9 mouse cellular contexts compared by ENCODE assay signal in genomic region chr8:91390369-91391020, GRCm38 (mm10).
DNase-seq lines count a peak whose midpoint lies in the region; ATAC-seq and TF ChIP-seq lines count a peak whose summit lies in the region.
"Had no signal": no experiment of that assay in that cellular context is flagged by ENCODE, and none has a peak within 500 bp of the region (broad histone marks: within the 10 kb centered on the region; RNA-seq: fewer than 3 reads in every experiment).

No protein-coding gene starts in this region.

- 0 out of 2 replicates have a peak overlapping the region, but pooled peaks have one; percentile 22 for H3K27ac ChIP-seq in lung, embryonic 14.5 days (ENCODE audit: low read depth)
- H3K27ac ChIP-seq in limb, embryonic 13.5 days: peak overlapping the region; percentile 28; the same call in 1 of the 2 replicates

- whole genome bisulfite sequencing in lung, embryonic 14.5 days: 68% methylated on average over 9 of the region's 9 CpGs
- 56% methylated on average over 9 of the region's 9 CpGs for WGBS in limb, embryonic 13.5 days

- H3K36me3 ChIP-seq in lung, embryonic 14.5 days (ENCODE audit: insufficient read depth): no peaks in the 10 kb centered on the region
- H3K36me3 ChIP-seq in limb, embryonic 13.5 days: no peaks in the 10 kb centered on the region

- no peak overlapping the region for H3K4me3 ChIP-seq in lung, embryonic 14.5 days (ENCODE audit: low read depth, low read length)
- H3K4me3 ChIP-seq in limb, embryonic 13.5 days: no peak overlapping the region

- H3K9me3 ChIP-seq in lung, embryonic 14.5 days (ENCODE audit: low read depth, low read length): no peaks in the 10 kb centered on the region
- no peaks in the 10 kb centered on the region for H3K9me3 ChIP-seq in limb, embryonic 13.5 days

- H3K4me2 ChIP-seq in lung, embryonic 14.5 days: no peak overlapping the region
- no peak overlapping the region for H3K4me2 ChIP-seq in limb, embryonic 13.5 days (replicated peaks)

- H3K4me1 ChIP-seq in lung, embryonic 14.5 days (ENCODE audit: insufficient read depth): peaks cover 23% of the 10 kb centered on the region; the same call in 1 of the 2 replicates
- H3K4me1 ChIP-seq in limb, embryonic 13.5 days: peaks cover 52% of the 10 kb centered on the region

- TF ChIP-seq POLR2A in brain, embryonic 14.5 days (IDR thresholded peaks at IDR 0.05; ENCODE audit: borderline replicate concordance, extremely low read depth, insufficient read depth, insufficient read length, poor library complexity, severe bottlenecking): no peak

- DNase-seq in frontal cortex, postnatal 14 days (ENCODE audit: low spot score in 2 of 2): no peak
- DNase-seq in lung, embryonic 14.5 days: no peak
- DNase-seq in lung, postnatal 36 days: no peak
- peak; percentile 53 for DNase-seq in brain, embryonic 14.5 days (ENCODE audit: low read depth)
- no peak for DNase-seq in c-Kit-positive CD71-positive TER-119-positive erythroid progenitor cells, embryonic 14.5 days (ENCODE audit: low spot score)
- no peak for DNase-seq in right cerebral cortex, postnatal 14 days
- DNase-seq: gastrocnemius, postnatal 36 days had no signal

- no peaks in the 10 kb centered on the region for H3K27me3 ChIP-seq in lung, embryonic 14.5 days (ENCODE audit: insufficient read depth, low read length)
- H3K27me3 ChIP-seq in limb, embryonic 13.5 days: no peaks in the 10 kb centered on the region

- TF ChIP-seq CTCF in lung, embryonic 14.5 days (IDR thresholded peaks at IDR 0.05; ENCODE audit: low read depth): no peak
- TF ChIP-seq CTCF in brain, embryonic 14.5 days (IDR thresholded peaks at IDR 0.05; ENCODE audit: borderline replicate concordance, extremely low read depth, insufficient read depth, insufficient read length): no peak

- 0 out of 2 replicates have a peak, but pooled peaks have one; percentile 12 for ATAC-seq in frontal cortex, adult (ENCODE audit: low TSS enrichment)
- no peak for ATAC-seq in lung, embryonic 14.5 days (ENCODE audit: insufficient read depth)
- ATAC-seq in limb, embryonic 13.5 days (ENCODE audit: low FRiP score, low read depth): no peak

- no peak overlapping the region for H3K9ac ChIP-seq in lung, embryonic 14.5 days
- H3K9ac ChIP-seq in limb, embryonic 13.5 days: no peak overlapping the region
